Mouse (Mus musculus) cerebellum, adult 8-10 months (tissue): ENCODE data around the gene Olfr370.
"Not testable (repeated sequence)": the region's sequence is repeated elsewhere in the genome, so short reads cannot be mapped to it uniquely, and the experiment has no call there.

ENCODE experiments used
- DNase-seq: peaks from one replicate; pipeline ENCODE4 v3.0.0; 2022

The Olfr370 gene

DNA sequence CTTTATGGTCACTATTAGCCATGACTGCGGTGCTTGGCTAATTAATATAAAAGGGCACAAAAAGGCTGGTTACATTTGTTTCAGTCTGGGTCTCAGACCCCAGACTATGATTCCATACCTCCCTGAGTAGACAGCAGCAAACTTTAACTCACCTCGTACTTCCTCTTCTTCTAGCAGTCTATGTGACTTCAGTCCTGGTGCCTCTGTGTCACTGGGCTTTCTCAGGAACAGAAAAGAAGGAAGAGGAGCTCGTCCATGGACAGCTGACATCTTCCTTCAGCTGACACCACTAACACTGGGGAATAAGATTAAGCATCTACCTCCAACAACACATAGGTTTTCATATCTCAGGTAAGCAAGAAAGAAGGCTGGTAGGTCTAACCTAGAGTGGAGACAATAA is at the start of gene Olfr370:
Olfr370 (plus strand) TSS at position 45 of the 400 bp plus-strand sequence.
- no peak for DNase-seq

DNA sequence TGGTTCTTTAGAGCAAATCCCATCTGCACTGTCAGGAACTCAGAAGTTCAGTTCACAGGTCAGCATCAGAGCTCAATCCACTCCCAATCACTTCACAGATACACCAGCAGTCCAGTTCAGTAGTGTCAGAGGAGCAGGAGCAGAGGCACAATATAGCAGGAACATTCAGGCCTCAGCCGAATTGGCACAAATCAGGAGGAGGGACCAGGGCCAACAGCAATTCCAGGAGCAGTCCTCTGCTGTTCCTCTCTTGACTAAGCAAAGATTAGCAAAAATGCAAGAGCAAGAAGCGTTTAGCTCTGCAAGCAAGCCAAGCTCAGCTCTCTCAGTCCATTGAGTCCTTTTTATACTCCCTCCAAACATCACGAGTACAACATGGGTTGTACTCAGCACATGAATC is 23.9 kb upstream of the Olfr370 start:
- no peak for DNase-seq

DNA sequence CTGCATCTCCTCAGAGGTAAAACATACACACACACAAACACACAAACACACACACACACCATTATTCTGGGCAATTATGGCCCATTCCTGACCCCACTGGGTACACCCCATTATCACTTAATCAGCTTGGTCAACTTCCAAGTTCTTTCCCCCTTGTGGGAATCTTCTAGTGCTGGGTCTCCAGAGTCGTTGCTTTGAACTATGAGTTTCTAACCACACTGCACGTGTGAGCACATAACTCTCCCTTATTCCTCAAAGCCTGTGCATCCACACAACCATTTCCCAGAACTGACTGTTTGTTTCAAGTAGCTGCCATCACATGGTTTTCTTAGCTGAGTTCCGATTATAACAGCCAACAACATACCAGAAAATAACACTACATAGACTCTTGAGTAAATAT is 15.1 kb upstream of the Olfr370 start:
- DNase-seq = no peak

DNA sequence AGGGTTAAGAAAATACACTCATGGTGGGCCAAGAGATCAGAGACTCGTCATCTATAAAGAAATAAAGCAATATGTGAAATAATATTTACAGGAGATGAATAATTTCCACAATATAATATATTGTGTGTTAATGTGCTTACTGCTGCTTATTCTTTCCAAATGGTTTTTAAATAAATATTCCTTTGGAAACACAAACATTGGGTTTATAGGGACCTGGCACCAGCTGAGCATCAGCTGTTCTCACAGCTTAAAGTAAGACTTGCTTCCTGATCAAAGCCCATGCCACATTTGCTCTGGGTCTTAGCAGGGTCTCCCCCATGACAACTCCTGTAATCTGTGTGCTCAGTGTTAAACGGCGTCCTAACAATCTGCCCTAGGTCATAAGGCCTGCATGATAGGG is 14.7 kb upstream of the Olfr370 start:
- not testable (repeated sequence) for DNase-seq

DNA sequence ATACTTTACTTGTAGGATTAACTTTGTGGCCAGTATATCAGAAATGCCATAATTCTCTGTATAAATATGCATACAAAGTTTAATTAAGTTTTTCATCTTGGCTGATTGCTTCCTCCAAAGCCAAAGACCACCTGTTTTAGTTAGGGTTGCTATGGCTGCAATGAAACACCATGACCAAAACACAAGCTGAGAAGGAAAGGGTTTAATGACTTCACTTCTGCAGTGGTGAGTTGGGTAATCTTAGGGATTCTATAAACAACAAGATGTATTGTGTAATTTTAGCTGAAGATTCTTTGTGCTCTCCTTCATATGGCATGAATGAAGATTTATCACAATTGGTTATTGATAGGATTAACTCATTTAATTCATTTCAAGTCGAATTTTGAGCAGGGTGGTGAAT is 14.3 kb upstream of the Olfr370 start:
- DNase-seq = no peak

DNA sequence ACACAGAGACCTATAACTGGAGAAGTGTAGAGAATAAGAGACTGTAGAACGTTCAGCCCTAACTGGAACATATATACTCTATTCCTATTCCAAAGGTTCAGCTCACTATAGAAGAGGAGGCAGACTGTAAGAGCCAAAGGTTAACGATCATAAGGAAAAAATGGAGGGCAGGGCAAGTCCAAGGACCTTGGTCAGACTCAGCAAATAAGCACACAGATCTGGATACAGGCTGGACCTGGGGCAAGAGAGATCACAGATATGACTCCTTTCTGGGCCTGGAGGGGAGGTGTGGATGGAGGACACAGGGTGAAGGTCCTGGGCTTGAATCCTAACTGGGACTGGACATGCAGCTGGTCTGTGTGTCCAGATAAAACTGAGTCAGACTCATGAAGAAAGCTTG is 778 bp upstream of the Olfr370 start:
- no peak for DNase-seq

DNA sequence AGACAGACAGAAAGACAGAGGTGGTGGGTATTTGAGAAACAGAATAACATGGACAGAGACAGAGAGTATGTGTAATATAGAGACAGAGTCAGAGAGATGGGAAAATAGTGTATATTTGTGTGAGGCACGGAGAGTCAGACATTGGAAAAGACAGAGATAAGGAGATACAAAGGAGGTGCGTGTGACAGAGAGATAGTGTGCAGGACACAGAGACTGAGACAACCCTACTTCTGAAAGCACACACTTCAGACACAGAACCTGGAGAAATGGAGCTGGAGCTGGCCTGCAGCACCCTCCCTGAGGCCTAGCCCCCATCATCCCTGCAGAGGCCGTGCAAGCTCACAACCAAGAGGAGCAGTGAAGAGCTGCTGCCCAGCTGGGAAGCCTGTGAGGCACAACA is 27.1 kb downstream of the Olfr370 start:
- DNase-seq = no peak

DNA sequence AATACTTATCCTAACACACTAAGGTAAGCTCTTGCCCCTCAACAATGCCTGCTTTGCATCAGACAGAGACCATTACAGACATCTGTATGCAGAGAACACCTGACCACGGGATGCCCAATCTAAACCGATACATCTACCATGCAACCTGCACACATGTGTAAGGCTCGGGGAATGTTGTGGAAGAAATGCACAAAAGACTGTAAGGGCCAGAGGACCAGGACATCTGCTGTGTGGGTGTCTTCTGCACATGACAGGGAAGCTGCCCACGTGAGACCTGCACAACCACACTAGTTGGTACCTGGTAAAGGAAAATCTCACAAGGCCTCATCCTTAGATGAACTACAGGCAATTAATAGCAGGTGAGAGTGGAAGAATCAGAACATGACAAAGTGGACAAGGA is 27.7 kb downstream of the Olfr370 start:
- DNase-seq = no peak

DNA sequence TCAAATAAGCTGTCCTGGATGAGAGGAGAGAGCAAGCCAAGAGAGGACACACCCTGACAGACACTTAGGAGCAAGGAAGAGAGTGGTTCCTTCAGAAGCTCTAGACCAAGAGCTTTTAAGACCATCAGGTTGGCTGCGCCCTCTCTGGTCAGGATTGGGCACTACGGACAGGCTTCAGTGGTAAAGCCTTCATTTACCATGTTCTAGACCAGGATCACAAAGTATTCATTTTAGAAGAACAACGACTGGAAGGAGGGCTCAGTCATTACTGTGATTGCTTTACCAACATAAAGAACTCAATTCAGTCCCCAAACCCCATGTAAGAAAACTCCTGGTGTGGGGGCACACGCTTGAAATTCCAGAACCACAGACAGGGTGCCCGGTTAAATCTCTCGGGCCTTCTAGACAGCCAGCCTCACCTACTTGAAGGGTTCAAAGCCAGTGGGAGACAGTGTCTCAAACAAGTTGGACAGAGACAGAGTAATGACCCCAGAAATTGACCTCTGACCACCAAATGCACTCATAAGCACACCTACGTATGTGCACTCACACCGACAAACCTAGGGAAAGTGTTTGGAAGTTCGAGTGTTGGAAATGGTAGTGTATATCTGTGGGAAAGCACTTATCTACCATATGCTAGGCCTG is 30.3 kb downstream of the Olfr370 start:
- peak; percentile 29 for DNase-seq

DNA sequence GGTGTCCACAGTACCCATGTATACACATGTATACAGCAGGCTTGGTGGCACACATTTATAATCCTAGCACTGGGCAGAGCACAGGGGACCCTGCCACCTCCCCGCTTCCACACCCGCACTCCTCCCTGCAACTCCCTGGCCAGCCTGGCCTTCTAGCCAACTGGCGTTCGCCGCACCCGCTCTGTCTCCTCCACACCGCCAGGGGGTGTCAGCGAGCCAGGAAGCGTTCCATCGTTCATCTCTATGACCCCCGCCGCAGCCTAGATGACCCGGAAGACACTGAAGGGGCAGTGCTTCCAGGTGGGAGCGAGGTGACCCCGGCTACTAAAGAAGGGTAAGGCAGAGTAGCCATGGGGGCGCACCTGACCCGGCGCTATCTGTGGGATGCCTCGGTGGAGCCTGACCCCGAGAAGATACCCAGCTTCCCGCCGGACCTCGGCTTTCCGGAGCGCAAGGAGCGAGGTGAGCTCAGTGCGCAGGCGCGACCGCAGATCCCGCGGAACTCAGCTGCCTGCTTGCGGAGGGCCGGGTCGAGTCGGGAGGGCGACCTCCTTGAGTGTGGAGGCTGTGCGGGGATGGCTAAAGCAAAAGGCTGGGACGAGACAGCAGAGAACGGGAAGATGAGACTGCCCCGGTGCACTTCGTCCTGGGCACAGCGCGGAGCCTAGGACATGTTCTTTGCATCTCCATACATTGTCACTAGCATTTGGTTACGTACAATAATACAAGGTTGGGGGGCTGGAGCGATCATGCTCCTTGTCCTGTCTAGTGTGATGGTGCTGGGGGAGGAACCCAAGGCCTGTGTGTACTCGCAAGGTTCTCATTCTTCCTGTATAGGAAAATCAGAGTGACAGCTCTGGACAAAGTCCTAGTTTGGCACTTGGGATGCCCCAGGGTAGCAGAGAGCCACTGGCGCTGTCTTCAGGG is 31.2 kb downstream of the Olfr370 start, which contains the start of gene Ndufb7:
Ndufb7 (plus strand) TSS at position 203 of the 927 bp plus-strand sequence.
- DNase-seq = peak; percentile 99

DNA sequence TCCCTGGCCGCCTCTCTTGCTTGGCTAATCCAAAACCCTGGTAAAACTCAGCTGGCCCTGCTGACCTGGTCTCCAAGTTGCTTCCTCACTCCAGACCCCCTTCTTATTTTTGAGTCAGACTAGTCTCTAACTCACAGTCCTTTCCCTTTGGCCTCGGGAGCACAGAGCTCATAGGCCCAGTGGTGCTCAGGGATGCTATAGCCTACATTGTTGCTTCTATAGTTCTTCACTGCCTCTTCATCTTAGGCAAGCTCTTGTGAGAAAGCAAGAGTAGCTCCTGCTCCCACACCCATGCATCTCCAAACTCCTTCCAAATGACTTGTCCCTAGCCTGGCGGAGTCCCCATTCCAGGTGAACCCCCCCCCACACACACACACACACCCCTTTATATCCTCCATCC is 32.1 kb downstream of the Olfr370 start:
- peak; percentile 11 for DNase-seq

DNA sequence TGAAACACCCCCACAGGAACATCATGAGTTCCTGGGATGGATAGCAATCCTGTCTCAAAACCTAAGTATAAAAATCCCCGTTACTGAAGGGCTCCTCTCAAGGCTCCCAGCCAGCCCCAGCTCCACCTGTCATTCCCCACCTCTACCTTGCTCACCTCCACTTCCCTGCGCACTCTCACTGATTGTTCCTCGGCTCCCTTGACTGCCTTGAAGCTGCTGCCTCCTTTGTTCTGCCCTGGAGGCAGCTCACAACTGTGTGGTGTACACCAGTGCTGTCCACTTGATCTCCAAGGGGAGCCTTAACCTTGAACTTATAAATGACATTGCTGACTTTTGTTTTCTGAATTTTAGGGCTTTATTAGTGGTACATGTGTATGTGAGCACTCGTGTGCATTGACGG is 32.5 kb downstream of the Olfr370 start:
- peak; percentile 8 for DNase-seq

DNA sequence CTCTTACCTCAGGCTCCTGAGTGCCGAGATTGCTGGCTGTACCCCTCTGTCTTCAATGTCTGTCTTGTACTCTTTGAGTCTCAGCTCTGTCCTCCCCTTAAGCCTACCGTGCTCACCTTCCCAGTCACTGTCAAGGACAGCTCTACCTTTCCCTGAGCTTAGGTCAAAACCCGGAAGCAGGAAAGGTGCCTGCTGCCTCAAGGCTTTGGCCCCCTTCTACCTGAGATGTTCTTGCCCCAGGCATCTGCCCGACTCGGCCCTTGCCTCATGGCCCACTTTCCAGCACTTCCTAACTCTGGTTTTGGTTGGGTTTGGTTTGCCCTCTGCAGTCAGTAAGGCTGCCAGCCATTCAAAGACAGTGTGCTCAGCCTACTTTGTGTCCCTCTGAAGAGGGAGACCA is 33.2 kb downstream of the Olfr370 start:
- DNase-seq = no peak

DNA sequence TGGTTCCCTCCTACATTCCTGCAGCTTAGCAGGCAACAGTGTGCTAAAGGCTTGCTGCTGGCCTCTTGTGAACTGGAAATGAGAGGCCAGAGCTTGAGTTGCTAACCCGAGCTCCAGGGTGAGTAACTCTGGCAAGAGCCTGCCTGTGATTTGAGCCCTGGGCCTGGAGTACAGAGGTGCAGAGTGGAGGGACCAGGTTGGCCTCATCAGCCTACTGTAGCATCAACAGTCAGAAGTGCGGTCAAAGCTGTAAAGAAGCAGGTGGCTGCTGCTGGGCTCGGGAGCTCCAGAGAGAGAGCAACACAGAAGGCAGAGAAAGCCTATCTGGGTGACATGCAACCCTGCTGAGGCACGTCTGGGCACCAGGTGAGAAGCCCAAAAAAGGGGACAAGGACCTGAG is 33.6 kb downstream of the Olfr370 start:
- DNase-seq = peak; percentile 6

DNA sequence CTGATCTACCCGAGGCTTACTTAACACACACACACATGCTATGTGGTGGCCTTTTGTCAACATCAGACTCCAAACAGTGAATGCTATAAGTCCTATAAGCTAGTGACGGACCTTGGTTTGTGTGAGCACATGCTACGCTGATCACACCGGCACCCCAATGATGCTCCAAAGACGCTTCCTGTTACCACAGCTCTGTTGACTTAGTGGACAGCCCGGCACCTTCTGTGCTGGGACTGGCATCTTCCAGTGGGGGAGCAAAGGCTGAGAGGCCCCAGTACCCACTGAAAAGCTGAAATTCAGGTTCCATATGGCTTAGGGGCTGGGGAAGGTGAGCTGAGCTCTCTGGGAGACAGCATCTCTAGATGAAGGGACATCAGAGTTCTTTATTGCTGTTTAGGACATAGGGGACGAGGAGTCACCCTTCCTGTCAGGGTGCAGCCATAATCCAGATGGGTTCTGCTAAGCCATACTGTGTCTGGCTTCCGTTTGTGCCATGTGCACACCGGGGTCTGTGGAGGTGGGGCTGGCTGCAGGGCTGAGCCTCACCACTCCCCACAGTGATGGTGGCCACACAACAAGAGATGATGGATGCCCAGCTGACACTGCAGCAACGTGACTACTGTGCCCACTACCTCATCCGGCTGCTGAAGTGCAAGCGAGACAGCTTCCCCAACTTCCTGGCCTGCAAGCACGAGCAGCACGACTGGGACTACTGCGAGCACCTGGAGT is 34.9 kb downstream of the Olfr370 start:
- peak; percentile 11 for DNase-seq

DNA sequence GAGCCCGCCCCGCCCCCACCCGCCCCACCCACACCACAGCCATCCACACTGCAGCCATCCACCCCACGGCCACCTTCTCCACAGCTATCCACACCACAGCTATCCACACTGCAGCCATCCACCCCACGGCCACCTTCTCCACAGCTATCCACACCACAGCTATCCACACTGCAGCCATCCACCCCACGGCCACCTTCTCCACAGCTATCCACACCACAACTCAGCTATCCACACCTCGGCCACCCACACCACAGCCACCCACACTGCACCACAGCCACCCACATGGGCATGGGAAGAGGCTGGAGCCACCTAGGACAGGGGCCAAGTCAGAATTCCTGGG is 35.4 kb downstream of the Olfr370 start:
- not testable (repeated sequence) for DNase-seq

DNA sequence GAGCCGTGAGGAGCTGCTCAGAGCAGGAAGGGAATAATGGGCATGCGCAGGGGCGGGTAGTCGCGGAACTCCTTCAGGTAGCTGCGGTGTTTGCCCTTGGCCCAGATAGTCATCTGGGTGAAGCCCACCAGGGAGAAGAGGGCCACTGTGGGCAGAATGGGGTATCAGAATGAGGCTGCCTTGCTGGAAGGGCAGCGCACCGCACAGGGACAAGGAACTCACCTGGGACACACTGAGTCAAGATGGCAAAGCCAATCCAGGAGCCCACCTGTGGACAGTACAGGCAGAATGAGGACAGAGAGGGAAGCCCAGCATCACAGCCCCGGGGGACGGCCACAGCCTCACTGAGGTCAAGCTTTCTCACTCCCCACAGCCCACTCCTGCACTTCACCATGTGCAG is 36.2 kb downstream of the Olfr370 start:
- peak; percentile 7 for DNase-seq

DNA sequence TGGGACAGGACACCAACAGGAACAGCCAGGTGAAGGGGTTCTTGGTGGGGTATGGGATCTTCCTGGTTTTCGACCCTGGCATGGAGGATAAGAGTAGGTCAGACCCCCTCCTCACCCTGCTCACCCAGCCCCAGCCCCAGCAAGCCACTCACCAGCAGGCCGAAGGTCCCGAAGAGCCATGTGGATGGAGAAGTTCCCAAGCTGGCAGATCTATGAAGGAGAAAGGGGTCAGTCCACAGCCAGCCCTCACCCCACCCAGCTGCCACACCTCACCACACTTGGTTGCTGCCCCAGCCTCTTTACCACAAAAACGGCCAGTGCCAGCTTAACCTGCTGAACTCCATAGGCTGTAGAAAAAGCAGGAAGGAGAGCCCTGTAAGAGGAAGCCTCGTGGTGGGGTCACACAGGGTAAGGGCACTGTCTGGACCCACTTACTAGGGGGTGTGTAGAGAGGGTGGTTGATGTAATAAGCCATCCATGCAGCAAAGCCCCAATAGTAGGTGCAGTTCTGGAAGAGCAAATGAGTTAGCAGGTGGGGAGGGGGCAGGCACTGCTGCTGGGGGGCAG is 36.7 kb downstream of the Olfr370 start:
- no peak for DNase-seq

DNA sequence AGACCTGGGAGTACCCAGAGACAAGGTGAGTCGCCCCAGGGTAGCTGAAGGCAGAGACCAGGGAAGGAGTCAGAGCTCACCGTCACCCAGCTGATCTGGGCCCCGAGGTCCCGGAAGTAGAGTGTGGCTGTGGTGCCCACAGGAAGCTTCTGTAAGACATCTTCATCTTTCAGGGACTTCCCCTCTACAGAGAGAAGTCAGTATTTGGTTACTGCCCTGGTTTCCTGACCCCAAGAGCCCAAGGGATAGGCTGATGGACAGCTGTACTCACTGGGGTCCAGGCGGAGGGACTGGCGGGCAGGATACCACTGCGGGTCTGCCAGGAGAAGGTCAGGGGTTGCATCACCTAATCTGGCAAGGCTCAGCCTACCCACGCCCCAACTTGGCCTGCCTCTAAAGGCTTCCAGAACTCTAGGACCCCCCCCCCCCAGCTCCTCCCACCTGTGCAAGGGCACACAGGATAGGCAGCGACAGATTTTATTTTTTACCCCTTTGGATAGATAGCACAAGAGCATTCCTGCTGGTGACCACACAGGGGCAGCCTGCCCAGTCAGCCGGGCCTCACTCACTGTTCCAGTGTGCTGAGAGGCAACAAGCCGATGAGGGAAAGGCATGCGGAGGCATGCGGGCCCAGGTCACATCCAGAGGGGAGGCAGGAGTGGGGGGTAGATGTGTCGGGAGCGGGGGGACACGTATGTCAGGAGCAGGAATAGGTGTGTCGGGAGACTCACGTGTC is 37.7 kb downstream of the Olfr370 start:
- peak; percentile 16 for DNase-seq

DNA sequence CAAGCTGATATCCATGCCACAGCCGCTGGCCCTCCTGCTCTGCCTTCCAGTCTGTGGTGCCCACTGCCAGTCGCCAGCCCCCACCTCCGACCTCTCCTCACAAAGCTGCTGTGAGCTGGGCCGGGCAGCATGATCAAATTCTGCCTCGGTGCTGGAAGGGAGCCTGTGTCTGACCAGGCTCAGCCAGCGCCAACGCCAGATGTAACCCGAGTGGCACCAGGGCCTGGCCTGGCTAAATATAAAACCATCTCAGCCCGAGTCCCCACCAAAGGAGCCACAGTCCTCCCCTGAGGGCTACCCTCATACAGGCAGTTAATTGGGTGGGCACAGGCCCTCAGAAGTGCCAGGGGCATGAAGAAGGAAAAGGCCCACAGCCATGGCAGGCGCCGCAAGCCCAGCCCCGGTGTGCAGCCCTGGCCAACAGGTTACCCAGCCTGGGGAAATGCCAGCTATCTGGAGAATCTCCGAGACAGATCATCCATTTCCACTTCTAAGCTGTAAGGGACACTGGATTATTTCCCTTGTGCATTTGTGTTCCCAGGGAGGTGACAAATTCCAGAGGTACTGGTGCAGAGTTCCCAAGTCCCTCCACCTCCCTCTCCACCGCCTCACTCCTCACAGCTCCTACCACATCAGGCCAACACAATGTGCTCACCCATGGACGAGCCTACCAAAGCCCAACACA is 39.2 kb downstream of the Olfr370 start:
- DNase-seq = peak; percentile 20

DNA sequence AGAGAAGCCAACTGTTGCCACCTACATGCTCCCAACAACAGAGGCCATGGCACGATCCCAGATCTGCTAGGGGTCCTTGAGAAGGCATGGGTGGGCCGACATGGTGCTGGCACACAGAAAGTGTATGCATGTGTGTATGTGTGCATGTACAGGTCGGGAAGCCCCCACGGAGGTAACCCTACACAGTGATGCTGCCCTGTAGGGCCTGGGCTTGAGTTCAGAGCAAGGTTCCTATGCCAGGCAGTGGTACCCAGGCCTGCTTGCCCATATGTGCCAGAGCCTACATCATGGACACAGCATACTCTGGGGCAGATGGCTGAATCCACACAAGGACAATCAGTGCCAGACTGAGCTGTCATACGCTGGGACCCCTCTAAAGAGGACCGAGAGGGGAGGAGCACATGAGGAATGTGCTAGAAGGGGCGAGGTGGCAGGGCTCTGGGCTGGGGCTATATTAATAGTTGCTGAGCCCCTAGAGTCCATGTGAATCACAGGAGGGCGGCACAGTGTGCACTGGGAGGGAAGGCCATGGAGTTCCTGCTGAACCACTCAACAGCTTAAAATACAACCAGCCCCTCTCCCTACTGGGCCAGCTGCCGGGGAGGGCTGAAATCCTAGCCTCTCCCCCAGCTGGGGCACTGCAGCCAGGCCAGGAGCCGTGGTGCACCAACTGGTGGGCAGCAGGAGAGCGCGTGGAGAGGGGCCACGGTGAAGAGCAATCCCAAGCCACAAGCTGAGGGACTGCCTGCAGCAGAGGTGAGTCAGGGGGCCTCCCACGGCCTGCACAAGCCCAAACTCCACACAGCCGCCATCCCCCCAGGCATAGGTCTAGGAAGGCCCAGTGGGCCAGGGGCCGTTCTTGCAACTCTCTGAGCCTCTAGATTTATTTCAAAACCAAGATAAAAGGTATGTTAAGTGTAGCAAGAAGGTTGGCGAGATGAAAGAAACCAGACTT is 40.3 kb downstream of the Olfr370 start:
- peak; percentile 19 for DNase-seq
